Mouse (Mus musculus): Measurements from ENCODE around the gene Hsd3b7. TPM values are rescaled to one million over a fixed set of nuclear protein-coding genes. Genes with fewer than 3 reads are reported as not detected.
"Not testable (repeated sequence)": the region's sequence is repeated elsewhere in the genome, so short reads cannot be mapped to it uniquely, and the experiment has no call there.

The Hsd3b7 gene
- polyA plus RNA-seq, 1 experiment from 2014 or later, result 11.3 TPM

- Histone ChIP-seq H3K9ac (peak overlapping the region; percentile 81), H3K27ac (peak overlapping the region; percentile 77; the same call in 1 of the 2 replicates), H3K4me1 (peaks cover 25% of the 10 kb centered on the region), H3K9me3 (no peaks in the 10 kb centered on the region), H3K27me3 (no peaks in the 10 kb centered on the region), H3K4me2 (replicated peaks) (peak overlapping the region; percentile 82), H3K4me3 (peak overlapping the region; percentile 71), H3K36me3 (no peaks in the 10 kb centered on the region)
- ATAC-seq (ENCODE audit: low FRiP score, low read depth), result peak; percentile 16; the same call in 1 of the 2 replicates
- 60% methylated on average over 11 of the region's 11 CpGs for WGBS
Observed at GRCm38 (mm10) chr7:127823236-127824171, 23.1 kb downstream of the Hsd3b7 start.

GRCm38 (mm10) chr7:127824176-127824871 is 23.9 kb downstream of the Hsd3b7 start, which contains the start of the genes Stx4a and Stx1b:
Gene Stx4a, plus strand, starts transcription at chr7:127824294.
Gene Stx1b, minus strand, starts transcription at chr7:127824549.
- Histone ChIP-seq H3K27ac (peak within 1 kb of the TSS; percentile 77; the same call in 1 of the 2 replicates), H3K4me3 (peak within 1 kb of the TSS; percentile 71), H3K9ac (peak within 1 kb of the TSS; percentile 81), H3K4me1 (peaks cover 25% of the 10 kb centered on the region), H3K4me2 (replicated peaks) (peak within 1 kb of the TSS; percentile 82), H3K27me3 (no peaks in the 10 kb centered on the region), H3K9me3 (no peaks in the 10 kb centered on the region), H3K36me3 (no peaks in the 10 kb centered on the region)
- peak; percentile 77 for ATAC-seq (ENCODE audit: low FRiP score, low read depth)
- 3% methylated on average over 29 of the region's 38 CpGs for WGBS

GRCm38 (mm10) chr7:127835550-127835949 is 35.1 kb downstream of the Hsd3b7 start:
- WGBS, result 78% methylated on average over 2 of the region's 2 CpGs
- H3K9me3 ChIP-seq, result no peaks in the 10 kb centered on the region
- H3K4me3 ChIP-seq, result no peak overlapping the region
- no peak for ATAC-seq (ENCODE audit: low FRiP score, low read depth)
- H3K4me1 ChIP-seq, result peaks cover 3% of the 10 kb centered on the region; the same call in 1 of the 2 replicates
- no peak overlapping the region for H3K4me2 ChIP-seq (replicated peaks)
- H3K36me3 ChIP-seq, result no peaks in the 10 kb centered on the region
- H3K9ac ChIP-seq, result no peak overlapping the region
- H3K27me3 ChIP-seq, result no peaks in the 10 kb centered on the region
- no peak overlapping the region for H3K27ac ChIP-seq

GRCm38 (mm10) chr7:127837473-127837872 is 37.1 kb downstream of the Hsd3b7 start:
- no peaks in the 10 kb centered on the region for H3K27me3 ChIP-seq
- H3K9me3 ChIP-seq, result no peaks in the 10 kb centered on the region
- no peak overlapping the region for H3K27ac ChIP-seq
- H3K4me2 ChIP-seq (replicated peaks), result no peak overlapping the region
- no peak overlapping the region for H3K4me3 ChIP-seq
- H3K36me3 ChIP-seq, result no peaks in the 10 kb centered on the region
- no peak for ATAC-seq (ENCODE audit: low FRiP score, low read depth)
- H3K9ac ChIP-seq, result no peak overlapping the region
- WGBS, result 96% methylated on average over 5 of the region's 5 CpGs
- H3K4me1 ChIP-seq, result peaks cover 8% of the 10 kb centered on the region

GRCm38 (mm10) chr7:127837878-127838277 is 37.5 kb downstream of the Hsd3b7 start:
- 68% methylated on average over 4 of the region's 4 CpGs for WGBS

GRCm38 (mm10) chr7:127840031-127840430 is 39.6 kb downstream of the Hsd3b7 start:
- Histone ChIP-seq H3K36me3 (peaks cover 17% of the 10 kb centered on the region), H3K4me2 (replicated peaks) (peak overlapping the region; percentile 79), H3K4me1 (peaks cover 14% of the 10 kb centered on the region)
- not testable (repeated sequence) for ATAC-seq (ENCODE audit: low FRiP score, low read depth); H3K4me3 ChIP-seq; H3K27ac ChIP-seq; H3K9ac ChIP-seq; H3K27me3 ChIP-seq; H3K9me3 ChIP-seq
- 80% methylated on average over 2 of the region's 2 CpGs for WGBS

More at GRCm38 (mm10) chr7:127837878-127838277, 37.5 kb downstream of the Hsd3b7 start:
- not testable (repeated sequence) for H3K4me3 ChIP-seq; H3K9ac ChIP-seq; H3K27me3 ChIP-seq; H3K4me2 ChIP-seq (replicated peaks); H3K36me3 ChIP-seq; ATAC-seq (ENCODE audit: low FRiP score, low read depth); H3K9me3 ChIP-seq; H3K27ac ChIP-seq
- peaks cover 12% of the 10 kb centered on the region for H3K4me1 ChIP-seq

- peak overlapping the region; percentile 79 for H3K4me2 ChIP-seq (replicated peaks)
- peaks cover 14% of the 10 kb centered on the region for H3K4me1 ChIP-seq
- H3K27me3 ChIP-seq, result no peaks in the 10 kb centered on the region
- H3K27ac ChIP-seq, result peak overlapping the region; percentile 89
- ATAC-seq (ENCODE audit: low FRiP score, low read depth), result peak; percentile 3; the same call in 1 of the 2 replicates
- WGBS, result 3% methylated on average over 15 of the region's 15 CpGs
- H3K9me3 ChIP-seq, result no peaks in the 10 kb centered on the region
- H3K9ac ChIP-seq, result peak overlapping the region; percentile 79
- H3K4me3 ChIP-seq, result peak overlapping the region; percentile 84
- H3K36me3 ChIP-seq, result peaks cover 23% of the 10 kb centered on the region
Observed at GRCm38 (mm10) chr7:127840886-127841285, 40.5 kb downstream of the Hsd3b7 start.

GRCm38 (mm10) chr7:127841340-127842000 is 41.1 kb downstream of the Hsd3b7 start:
- H3K27me3 ChIP-seq, result no peaks in the 10 kb centered on the region
- peak; percentile 91 for ATAC-seq (ENCODE audit: low FRiP score, low read depth)
- peaks cover 29% of the 10 kb centered on the region for H3K36me3 ChIP-seq
- H3K4me3 ChIP-seq, result peak overlapping the region; percentile 84
- peak overlapping the region; percentile 79 for H3K9ac ChIP-seq
- peak overlapping the region; percentile 89 for H3K27ac ChIP-seq
- under 1% methylated on average over 46 of the region's 46 CpGs for WGBS
- no peaks in the 10 kb centered on the region for H3K9me3 ChIP-seq
- H3K4me2 ChIP-seq (replicated peaks), result peak overlapping the region; percentile 79
- H3K4me1 ChIP-seq, result peaks cover 14% of the 10 kb centered on the region

GRCm38 (mm10) chr7:127842001-127842718 is 41.8 kb downstream of the Hsd3b7 start:
- Histone ChIP-seq H3K27ac (peak overlapping the region; percentile 89), H3K4me1 (peaks cover 14% of the 10 kb centered on the region), H3K4me3 (peak overlapping the region; percentile 84), H3K9me3 (no peaks in the 10 kb centered on the region), H3K4me2 (replicated peaks) (peak overlapping the region; percentile 79), H3K36me3 (peaks cover 34% of the 10 kb centered on the region), H3K9ac (peak overlapping the region; percentile 79), H3K27me3 (no peaks in the 10 kb centered on the region)
- ATAC-seq (ENCODE audit: low FRiP score, low read depth), result peak; percentile 57
- under 1% methylated on average over 40 of the region's 40 CpGs for WGBS

GRCm38 (mm10) chr7:127849973-127850875 is 49.8 kb downstream of the Hsd3b7 start:
- no peak; the same call in 1 of the 2 replicates for ATAC-seq (ENCODE audit: low FRiP score, low read depth)
- no peaks in the 10 kb centered on the region for H3K9me3 ChIP-seq
- no peak overlapping the region for H3K4me2 ChIP-seq (replicated peaks)
- no peak overlapping the region for H3K9ac ChIP-seq
- H3K27me3 ChIP-seq, result no peaks in the 10 kb centered on the region
- no peaks in the 10 kb centered on the region for H3K4me1 ChIP-seq
- no peak overlapping the region for H3K4me3 ChIP-seq
- H3K27ac ChIP-seq, result no peak overlapping the region
- WGBS, result 74% methylated on average over 6 of the region's 6 CpGs
- H3K36me3 ChIP-seq, result peaks cover 31% of the 10 kb centered on the region
